Mouse (Mus musculus) gastrocnemius, adult 2 months (tissue): ENCODE measurements at regions not wholly inside any gene's neighbourhood (a gene's known extent, or its start where the extent isn't known, plus 50 kb on each side); places are given as distances from the start of the nearest gene placed in this dataset.

Source experiments
- DNase-seq: peaks from one replicate; pipeline ENCODE4 v3.0.0; 2022
- H3K27ac ChIP-seq: fragments of 200-600 bp; 2 replicates; pipeline ENCODE4 v1.8.1; 2022; ENCODE audit warnings: mild to moderate bottlenecking
- H3K4me3 ChIP-seq: fragments of 200-600 bp; 2 replicates; pipeline ENCODE4 v1.8.1; 2022; ENCODE audit warnings: mild to moderate bottlenecking, moderate library complexity
- CTCF ChIP-seq: fragments of 200-600 bp; IDR thresholded peaks from 2 replicates; pipeline ENCODE4 v1.8.1; 2022; ENCODE audit warnings: antibody characterized with exemption, mild to moderate bottlenecking, moderate library complexity
- intact Hi-C: fragments of 180-260 bp; cut with DNase I; formaldehyde crosslinking; loops from one replicate; pipeline ENCODE4 v1.15.1; 2025

DNA sequence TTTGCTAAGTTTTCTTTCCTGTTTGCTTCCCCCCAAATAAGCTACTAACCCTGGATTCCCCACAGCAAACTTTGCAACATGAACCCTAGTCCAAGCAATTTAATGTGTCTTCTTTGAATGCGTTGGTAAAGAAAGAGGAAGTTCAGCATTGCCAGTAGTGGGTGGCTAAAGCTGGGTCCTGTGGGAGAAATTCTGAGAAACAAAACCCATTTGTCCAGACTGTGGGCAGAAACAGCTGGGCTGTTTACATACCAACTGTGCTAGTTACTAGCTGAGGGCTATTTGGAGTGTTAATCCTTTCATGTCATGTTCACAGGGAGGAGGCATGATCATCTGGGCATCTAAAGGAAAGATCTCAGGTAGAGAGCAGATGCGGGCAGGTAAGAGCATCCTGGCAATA lies 51.8 kb upstream of the 1190002N15Rik start:
- Histone ChIP-seq H3K4me3 (no peak overlapping the region), H3K27ac (no peak overlapping the region)
- no peak for TF ChIP-seq CTCF
- intact Hi-C loops: no loop called here
- no peak for DNase-seq

DNA sequence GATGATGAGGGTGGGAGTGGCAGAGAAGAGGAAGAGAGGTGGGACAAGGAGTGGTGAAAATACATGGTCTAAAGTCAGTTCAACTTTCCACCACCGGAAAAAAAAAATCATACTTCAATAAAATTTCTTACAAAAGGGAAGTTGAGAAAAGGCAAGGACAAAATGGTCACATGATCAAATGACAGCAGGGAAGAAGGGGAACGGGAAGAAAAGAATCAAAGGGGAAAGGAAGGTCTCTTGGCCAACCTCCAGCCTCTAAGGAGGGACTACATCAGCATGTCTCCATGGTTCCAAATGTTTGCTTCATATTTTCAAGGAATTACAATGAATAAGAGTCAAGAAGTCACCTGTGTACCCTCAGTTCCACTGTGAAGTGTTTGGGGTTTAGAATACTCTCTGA lies 64.7 kb upstream of the Slc9a9 start:
- DNase-seq: no peak
- intact Hi-C loops: no loop called here
- no peak overlapping the region for H3K27ac ChIP-seq
- H3K4me3 ChIP-seq: no peak overlapping the region
- no peak for TF ChIP-seq CTCF

DNA sequence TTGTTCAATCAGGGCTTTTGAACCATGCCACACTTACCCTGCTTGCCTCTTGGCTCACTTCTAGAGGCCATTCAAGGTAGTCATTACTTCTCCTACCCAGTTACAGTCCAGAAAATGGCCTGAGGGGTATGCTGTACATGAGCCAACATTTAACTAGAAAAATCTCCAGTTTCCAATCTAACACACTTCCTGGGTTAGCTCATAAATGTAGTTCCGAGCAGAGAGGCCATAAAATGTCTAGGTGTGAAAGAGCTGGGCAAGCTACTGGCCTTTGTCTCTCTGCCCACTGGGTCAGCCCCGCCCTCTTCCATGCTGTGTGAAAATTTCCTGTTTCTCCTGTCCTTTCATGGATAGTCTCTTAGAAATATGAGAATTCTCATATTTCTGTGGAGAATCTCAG lies 63.3 kb upstream of the Slc9a9 start:
- no peak overlapping the region for H3K27ac ChIP-seq
- intact Hi-C loops: no loop called here
- TF ChIP-seq CTCF: no peak
- H3K4me3 ChIP-seq: no peak overlapping the region
- no peak for DNase-seq

DNA sequence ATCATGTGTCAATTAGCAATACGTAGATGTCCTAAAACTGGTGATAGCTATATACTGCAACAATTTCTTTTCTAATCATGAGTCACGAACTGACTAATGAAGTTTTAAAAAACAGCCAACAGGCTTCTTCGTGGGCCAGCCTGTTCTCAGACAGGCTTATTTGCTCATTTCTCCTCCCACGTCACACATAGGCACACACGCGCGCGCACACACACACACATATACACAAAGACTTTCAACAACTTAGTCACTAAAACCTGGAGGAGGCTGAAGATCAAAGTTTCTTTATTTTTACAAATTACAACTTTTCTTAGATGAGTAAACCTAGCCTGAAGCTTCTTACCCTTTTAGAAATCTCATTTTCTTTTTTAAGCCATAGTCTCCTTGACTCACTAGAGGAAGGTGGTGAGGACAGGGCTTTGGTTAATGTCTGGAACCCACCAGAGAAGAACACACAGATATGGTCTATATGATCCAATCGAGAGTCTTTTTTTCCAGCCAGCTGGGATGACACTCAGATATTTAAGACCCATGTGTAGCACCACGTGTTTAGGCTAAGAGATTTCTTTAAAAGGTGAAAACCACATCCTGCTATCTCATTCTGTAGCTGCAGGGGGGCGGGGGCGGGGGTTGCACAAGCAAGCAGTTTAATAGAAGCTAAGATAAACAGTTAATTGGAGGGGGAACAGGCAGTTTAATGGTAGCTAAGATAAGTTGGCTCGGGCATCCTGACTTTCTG lies 62.5 kb upstream of the Slc9a9 start:
- H3K4me3 ChIP-seq: no peak overlapping the region
- H3K27ac ChIP-seq: no peak overlapping the region
- no peak for DNase-seq
- no peak for TF ChIP-seq CTCF
- intact Hi-C loops: no loop called here

DNA sequence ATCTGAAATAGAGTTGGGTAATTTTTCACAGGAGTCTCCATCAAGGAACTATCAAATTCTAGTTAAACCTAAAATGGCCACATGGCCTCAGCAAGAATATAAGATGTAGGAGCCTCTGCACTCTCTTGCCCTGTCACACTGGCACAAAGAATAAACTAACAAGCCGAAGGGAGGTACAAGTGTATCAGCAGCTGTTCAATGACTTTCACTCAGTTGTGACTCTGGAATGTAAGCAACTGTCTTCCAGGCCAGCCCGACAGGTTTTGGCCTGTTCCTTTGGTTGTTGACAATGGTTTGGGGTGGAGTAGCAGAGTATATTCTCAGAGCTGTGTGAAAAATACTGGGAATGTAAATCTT lies 62.0 kb upstream of the Slc9a9 start:
- DNase-seq: no peak

DNA sequence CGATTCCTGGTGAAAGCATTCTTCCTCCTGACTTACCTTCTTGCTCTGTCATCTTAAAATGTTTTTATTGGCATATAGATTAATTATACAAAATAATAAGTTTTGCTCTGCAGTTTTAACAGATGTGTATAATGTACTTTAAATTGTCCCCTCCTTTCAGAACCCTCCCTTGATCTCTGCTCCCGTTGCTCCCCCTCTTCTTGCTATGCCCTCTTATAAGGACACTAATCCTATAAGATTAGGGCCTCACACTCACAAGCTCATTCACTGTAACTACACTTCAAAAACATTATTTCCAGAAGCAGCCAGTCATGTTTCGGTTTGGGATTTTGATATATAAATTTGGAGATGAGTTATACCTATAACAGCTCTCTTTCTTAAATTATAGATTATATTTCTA lies 59.6 kb upstream of the Slc9a9 start:
- H3K27ac ChIP-seq: no peak overlapping the region
- no peak for TF ChIP-seq CTCF
- intact Hi-C loops: loop anchor here (10.0 kb wide), 1 partner anchor 395 kb away; no protein-coding TSS in a partner anchor

More for the DNA sequence above, 62.0 kb upstream of the Slc9a9 start:
- no peak overlapping the region for H3K4me3 ChIP-seq
- no peak for TF ChIP-seq CTCF
- intact Hi-C loops: no loop called here
- H3K27ac ChIP-seq: no peak overlapping the region

DNA sequence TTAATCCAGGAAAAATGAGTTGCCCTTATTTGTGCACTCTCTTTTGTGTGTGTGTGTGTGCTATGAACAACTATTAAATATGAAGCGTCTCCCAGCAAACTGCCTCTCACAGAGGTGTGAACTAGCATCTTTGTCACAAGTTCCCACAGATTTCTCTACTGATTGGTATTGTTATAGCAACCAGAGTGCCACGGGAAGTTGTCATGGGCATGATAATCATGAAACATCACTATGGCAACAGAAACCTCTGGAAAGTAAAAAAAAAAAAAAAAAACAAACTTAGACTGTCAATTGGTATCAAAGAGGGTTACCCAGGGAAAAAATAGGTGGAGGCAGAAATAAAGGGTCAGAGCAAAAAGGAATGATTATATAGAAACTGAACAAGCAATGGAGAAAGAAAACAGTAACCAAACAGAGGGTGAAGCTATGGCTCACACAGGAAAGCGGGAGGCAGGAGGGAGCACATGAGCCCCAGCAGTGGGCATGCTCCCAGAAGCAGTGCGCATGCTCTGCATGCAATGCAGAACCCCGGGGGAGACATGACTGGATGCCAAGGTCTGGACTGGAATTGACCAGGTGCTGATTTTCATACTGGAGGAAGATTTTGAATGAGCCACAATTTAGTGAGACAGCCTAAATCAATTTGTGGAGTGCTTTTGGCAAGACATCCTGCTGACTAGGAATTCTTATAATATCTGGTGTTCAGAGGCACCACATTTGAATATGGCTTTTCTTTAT lies 58.9 kb upstream of the Slc9a9 start:
- H3K27ac ChIP-seq: no peak overlapping the region
- intact Hi-C loops: loop anchor here (10.0 kb wide), 1 partner anchor 396 kb away; no protein-coding TSS in a partner anchor
- no peak overlapping the region for H3K4me3 ChIP-seq
- no peak for DNase-seq
- no peak for TF ChIP-seq CTCF

More for the DNA sequence above, 59.6 kb upstream of the Slc9a9 start:
- no peak for DNase-seq
- no peak overlapping the region for H3K4me3 ChIP-seq

DNA sequence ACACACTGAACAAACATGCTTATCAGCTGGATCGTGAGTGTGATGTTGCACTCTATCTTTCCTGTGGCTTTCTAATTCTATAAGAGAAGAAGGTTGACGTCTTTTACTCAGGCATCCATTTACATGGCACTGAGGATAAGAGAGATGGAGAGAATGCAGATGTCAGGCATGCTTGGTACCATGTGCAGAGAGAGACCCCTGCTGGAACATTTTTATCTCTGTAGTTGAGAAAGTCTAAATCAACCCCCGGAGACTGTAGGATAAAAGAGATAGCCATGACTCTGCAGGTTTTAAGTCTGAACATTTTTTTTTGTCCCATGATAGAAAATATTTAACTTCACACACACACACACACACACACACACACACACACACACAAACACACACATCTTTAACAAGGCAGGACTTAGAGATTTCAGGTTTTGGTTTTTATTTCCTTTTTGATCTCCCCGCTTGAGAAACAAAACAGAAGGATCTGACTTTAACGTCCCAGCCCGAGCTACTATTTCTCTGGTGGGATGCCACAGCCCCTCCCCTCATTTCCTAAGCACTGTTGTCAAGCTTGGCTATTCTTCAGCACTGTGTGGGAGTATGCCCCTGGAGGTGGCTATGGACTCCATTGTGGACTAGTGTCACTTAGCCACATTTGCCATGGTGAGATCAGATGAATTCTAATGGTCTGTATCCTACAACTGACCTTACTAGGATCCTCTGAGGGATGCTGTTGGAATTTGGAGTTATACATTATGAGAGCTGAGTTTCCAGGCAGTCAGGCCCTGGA lies 55.6 kb upstream of the Slc9a9 start:
- peak; percentile 24 for DNase-seq
- peak; percentile 78 for TF ChIP-seq CTCF
- Histone ChIP-seq H3K4me3 (no peak overlapping the region), H3K27ac (no peak overlapping the region)
- intact Hi-C loops: loop anchor here (10.0 kb wide), 1 partner anchor 399 kb away; no protein-coding TSS in a partner anchor

DNA sequence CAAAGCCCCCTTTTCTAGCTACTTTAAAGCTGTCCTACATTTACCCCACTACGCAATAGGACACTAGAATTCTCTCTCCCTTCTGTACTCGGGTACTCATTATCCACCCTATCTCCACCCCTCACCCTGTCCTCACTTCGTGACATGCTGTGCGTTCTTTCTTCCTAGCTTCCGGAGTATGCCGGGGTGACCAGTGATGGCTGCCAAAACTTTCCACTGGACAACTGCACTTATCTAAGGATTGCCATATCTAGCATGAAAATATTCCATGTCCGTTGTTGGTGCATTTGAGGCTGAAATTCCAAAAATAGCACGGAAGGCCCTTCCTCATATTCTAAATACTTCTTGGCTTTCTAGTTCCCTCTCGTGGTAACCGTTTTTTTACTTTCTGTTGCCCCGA lies 54.5 kb upstream of the Slc9a9 start:
- DNase-seq: no peak
- intact Hi-C loops: loop anchor here (10.0 kb wide), 1 partner anchor 400 kb away; no protein-coding TSS in a partner anchor
- Histone ChIP-seq H3K4me3 (no peak overlapping the region), H3K27ac (no peak overlapping the region)
- no peak for TF ChIP-seq CTCF

DNA sequence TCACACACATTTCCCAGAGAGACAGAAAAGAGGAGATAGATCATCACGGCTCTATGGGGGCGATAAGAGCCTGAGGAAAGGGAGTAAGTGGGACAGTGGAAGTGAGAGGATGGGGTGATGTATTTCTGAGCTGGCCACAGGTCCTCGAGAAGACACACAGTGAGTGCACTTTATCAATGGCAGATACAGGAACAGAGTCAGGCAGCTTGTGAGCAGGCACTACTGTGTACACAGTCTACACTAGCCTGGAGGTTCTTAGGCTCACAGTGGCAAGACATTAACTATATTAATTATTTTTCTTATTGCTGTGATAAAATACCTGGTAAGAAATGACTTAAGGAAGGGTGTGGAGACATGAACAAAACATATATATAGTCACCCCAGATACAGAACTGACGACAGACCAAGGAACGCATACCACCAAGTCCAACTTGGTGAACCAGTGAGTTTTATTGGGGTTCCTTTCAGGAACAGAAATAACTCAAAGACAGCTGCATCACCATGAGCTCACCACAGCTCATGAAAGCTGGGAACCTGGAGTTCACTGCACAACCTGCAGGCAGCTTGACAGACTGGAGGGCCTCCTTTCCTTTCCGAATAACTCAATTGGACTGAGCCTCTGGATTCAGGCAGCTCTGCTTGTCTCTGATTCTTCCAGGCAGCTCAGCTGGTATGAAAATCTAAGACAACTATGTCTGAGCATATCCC lies 51.5 kb upstream of the Slc9a9 start:
- no peak for TF ChIP-seq CTCF
- Histone ChIP-seq H3K4me3 (no peak overlapping the region), H3K27ac (no peak overlapping the region)
- intact Hi-C loops: loop anchor here (10.0 kb wide), 1 partner anchor 403 kb away; no protein-coding TSS in a partner anchor
- no peak for DNase-seq
